Mouse (Mus musculus): ENCODE data around the gene Ahnak. TPM values are rescaled to one million over a fixed set of nuclear protein-coding genes. Genes with fewer than 3 reads are reported as not detected.

The Ahnak gene
- polyA plus RNA-seq, 1 experiment, result 86.8 TPM

DNA sequence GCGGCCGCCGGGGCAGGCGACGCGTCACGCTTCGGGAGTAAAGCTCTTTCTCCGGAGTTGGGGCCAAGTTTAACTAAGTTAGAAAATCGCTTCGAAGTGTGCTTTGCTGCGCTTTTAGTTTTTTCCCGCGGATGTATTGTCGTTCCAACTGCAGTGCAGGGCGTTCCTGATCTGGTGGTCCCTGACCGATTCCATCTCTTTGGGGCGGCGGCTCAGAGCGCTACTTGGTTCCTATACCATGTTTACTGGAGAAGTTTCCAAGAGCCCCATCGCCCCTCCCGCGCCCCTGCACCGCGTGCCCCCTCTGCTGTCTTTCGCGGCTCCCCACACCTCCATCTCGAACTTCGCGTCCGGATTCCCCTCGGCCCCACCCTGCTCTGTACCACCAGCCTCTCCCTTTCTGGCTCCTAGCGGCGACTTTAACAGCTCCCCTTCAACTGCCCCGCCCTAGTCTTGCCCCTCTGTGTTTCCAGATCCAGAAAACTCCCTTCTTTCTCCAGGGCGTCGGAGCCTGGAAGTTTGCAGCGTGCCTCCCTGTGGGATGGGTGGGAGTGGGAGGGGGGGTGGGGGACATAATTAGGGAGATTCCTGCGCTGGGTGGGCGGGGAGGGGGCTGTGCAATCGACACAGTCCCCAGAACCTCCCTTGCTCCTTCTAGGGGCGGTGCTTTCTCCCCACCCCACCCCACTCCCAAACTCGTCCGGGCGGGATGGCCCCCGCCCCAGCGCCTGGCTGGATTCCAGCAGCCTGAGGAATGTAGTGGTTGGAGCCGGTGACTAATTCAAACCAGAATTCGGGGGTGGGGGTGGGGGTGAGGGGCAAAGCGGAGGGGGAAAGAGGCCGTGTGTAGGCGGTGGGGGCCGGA, 715 bp downstream of the Ahnak start:
- H3K4me3 ChIP-seq (ENCODE audit: insufficient read depth, poor library complexity, severe bottlenecking), result peak overlapping the region; percentile 99
- H3K79me3 ChIP-seq (ENCODE audit: low read depth), result peaks cover 61% of the 10 kb centered on the region
- peaks cover 100% of the 10 kb centered on the region for H3K79me2 ChIP-seq (ENCODE audit: control insufficient read depth, insufficient read depth)
- no peaks in the 10 kb centered on the region for H3K27me3 ChIP-seq (ENCODE audit: control insufficient read depth, insufficient read depth, insufficient read length)
- H3K36me3 ChIP-seq (ENCODE audit: control insufficient read depth, insufficient read depth), result peaks cover 33% of the 10 kb centered on the region
- TF ChIP-seq CEBPB (IDR thresholded peaks at IDR 0.05; ENCODE audit: low read depth) (no peak), MAX (IDR thresholded peaks at IDR 0.05) (no peak), USF1 (IDR thresholded peaks at IDR 0.05; ENCODE audit: low read depth) (no peak), FOSL1 (IDR thresholded peaks at IDR 0.05; ENCODE audit: insufficient read depth, low read length, poor library complexity, severe bottlenecking) (no peak), CTCF (IDR thresholded peaks at IDR 0.05; ENCODE audit: control insufficient read depth, insufficient read depth, insufficient read length) (no peak), MYOG (IDR thresholded peaks at IDR 0.05; ENCODE audit: control insufficient read depth, extremely low read depth, insufficient read length) (no peak), MYOD1 (IDR thresholded peaks at IDR 0.05; ENCODE audit: control insufficient read depth, insufficient read length, low read depth) (no peak)
- H3ac ChIP-seq (ENCODE audit: control insufficient read depth, insufficient read length, low read depth), result peak overlapping the region; percentile 99

DNA sequence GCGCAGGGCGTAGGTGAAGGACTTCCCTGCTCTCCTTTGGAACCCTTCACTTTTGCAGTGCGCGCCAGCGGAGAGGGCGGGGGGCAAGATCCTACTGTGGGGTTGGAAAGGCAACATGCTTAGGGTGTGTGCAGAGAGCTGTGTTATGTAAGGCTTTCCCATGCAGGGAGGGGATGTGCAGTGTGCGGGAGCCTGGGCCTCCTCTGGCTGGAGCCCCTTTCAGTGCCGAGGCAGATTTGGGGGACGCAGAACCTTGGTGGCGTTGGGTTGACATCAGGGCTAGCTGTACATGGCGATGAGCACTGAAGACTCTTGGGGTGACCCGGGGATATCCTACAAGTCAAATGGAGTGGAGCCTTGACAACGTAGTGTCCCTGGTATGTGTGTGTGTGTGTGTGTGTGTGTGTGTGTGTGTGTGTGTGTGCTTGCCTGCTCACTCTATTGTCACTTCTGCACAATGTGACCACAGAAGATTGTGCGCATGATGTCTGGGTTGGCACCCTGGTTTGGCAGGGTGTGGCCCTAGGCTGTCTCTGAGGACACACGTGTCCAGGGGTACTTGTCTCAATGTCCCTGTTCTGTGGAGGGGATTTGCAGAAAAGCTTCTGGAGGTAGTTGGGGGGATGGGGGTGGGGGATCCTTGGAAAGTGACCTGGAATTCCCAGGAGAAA, 1.5 kb downstream of the Ahnak start:
- H3K36me3 ChIP-seq (ENCODE audit: control insufficient read depth, insufficient read depth), result peaks cover 37% of the 10 kb centered on the region
- H3K4me3 ChIP-seq (ENCODE audit: insufficient read depth, poor library complexity, severe bottlenecking), result peak overlapping the region; percentile 99
- H3K79me3 ChIP-seq (ENCODE audit: low read depth), result peaks cover 63% of the 10 kb centered on the region
- H3K79me2 ChIP-seq (ENCODE audit: control insufficient read depth, insufficient read depth), result peaks cover 100% of the 10 kb centered on the region
- H3K27me3 ChIP-seq (ENCODE audit: control insufficient read depth, insufficient read depth, insufficient read length), result no peaks in the 10 kb centered on the region
- H3ac ChIP-seq (ENCODE audit: control insufficient read depth, insufficient read length, low read depth), result peak overlapping the region; percentile 73
- TF ChIP-seq CEBPB (IDR thresholded peaks at IDR 0.05; ENCODE audit: low read depth), result no peak
- TF ChIP-seq USF1 (IDR thresholded peaks at IDR 0.05; ENCODE audit: low read depth), result no peak
- no peak for TF ChIP-seq MYOD1 (IDR thresholded peaks at IDR 0.05; ENCODE audit: control insufficient read depth, insufficient read length, low read depth)
- TF ChIP-seq CTCF (IDR thresholded peaks at IDR 0.05; ENCODE audit: control insufficient read depth, insufficient read depth, insufficient read length), result no peak
- TF ChIP-seq MAX (IDR thresholded peaks at IDR 0.05), result peak; percentile 58

GRCm38 (mm10) chr19:8991245-8991870, 2.3 kb downstream of the Ahnak start:
- Histone ChIP-seq H3K27me3 (ENCODE audit: control insufficient read depth, insufficient read depth, insufficient read length) (no peaks in the 10 kb centered on the region), H3ac (ENCODE audit: control insufficient read depth, insufficient read length, low read depth) (peak overlapping the region; percentile 60), H3K36me3 (ENCODE audit: control insufficient read depth, insufficient read depth) (peaks cover 43% of the 10 kb centered on the region), H3K4me3 (ENCODE audit: insufficient read depth, poor library complexity, severe bottlenecking) (peak overlapping the region; percentile 99), H3K79me3 (ENCODE audit: low read depth) (peaks cover 69% of the 10 kb centered on the region), H3K79me2 (ENCODE audit: control insufficient read depth, insufficient read depth) (peaks cover 100% of the 10 kb centered on the region)
- TF ChIP-seq USF1 (IDR thresholded peaks at IDR 0.05; ENCODE audit: low read depth) (peak; percentile 14), MYOD1 (IDR thresholded peaks at IDR 0.05; ENCODE audit: control insufficient read depth, insufficient read length, low read depth) (no peak), FOSL1 (IDR thresholded peaks at IDR 0.05; ENCODE audit: insufficient read depth, low read length, poor library complexity, severe bottlenecking) (no peak), MAX (IDR thresholded peaks at IDR 0.05) (no peak), CTCF (IDR thresholded peaks at IDR 0.05; ENCODE audit: control insufficient read depth, insufficient read depth, insufficient read length) (no peak)

DNA sequence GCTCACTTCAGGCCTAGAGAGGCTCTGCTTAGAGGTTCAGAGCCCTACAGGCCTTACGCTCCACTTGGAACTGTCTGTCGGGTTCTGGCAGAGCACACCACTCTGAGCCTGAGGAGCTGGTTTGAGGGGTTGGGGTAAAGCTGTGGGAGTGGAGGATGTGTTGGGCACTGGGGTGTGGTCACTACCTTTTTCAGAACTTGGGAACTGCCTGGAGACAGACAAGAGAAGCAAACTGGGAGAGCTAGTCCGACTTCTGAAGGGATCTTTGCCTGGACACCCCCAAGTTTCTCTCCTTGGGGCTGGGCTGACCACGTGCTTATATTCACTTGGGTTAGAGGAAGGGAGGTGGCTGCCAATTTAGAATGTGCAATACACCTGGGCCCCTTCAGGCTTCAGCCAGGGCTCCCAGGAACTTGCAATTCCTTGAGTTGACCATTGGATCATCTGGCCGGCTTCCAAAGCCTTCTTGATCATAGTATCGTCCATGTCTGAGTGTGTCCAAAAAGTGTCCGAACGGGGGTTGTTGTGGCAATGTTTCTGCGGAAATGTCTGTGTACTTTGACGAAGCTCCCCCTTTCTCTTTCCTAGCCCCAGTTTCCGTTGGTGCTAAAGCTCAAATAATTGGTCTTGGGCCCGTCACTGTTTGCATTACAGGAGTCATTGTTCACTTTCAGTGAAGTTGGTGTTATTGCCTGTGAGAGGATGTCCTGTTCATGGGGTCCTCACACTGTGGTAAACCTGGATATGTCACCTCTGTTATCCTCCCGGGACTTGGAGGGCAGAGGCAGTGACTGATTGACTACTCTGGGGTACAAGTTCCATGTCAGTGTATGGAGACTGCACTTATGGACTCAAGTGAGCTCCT, 3.0 kb downstream of the Ahnak start:
- H3K79me2 ChIP-seq (ENCODE audit: control insufficient read depth, insufficient read depth), result peaks cover 100% of the 10 kb centered on the region
- TF ChIP-seq CTCF (IDR thresholded peaks at IDR 0.05; ENCODE audit: control insufficient read depth, insufficient read depth, insufficient read length), result no peak
- no peak for TF ChIP-seq MYOG (IDR thresholded peaks at IDR 0.05; ENCODE audit: control insufficient read depth, extremely low read depth, insufficient read length)
- no peak for TF ChIP-seq MYOD1 (IDR thresholded peaks at IDR 0.05; ENCODE audit: control insufficient read depth, insufficient read length, low read depth)
- TF ChIP-seq CEBPB (IDR thresholded peaks at IDR 0.05; ENCODE audit: low read depth), result no peak
- TF ChIP-seq MAX (IDR thresholded peaks at IDR 0.05), result no peak
- TF ChIP-seq FOSL1 (IDR thresholded peaks at IDR 0.05; ENCODE audit: insufficient read depth, low read length, poor library complexity, severe bottlenecking), result no peak
- TF ChIP-seq USF1 (IDR thresholded peaks at IDR 0.05; ENCODE audit: low read depth), result no peak
- H3K36me3 ChIP-seq (ENCODE audit: control insufficient read depth, insufficient read depth), result peaks cover 48% of the 10 kb centered on the region
- H3K4me3 ChIP-seq (ENCODE audit: insufficient read depth, poor library complexity, severe bottlenecking), result peak overlapping the region; percentile 99
- H3K79me3 ChIP-seq (ENCODE audit: low read depth), result peaks cover 77% of the 10 kb centered on the region
- no peaks in the 10 kb centered on the region for H3K27me3 ChIP-seq (ENCODE audit: control insufficient read depth, insufficient read depth, insufficient read length)
- H3ac ChIP-seq (ENCODE audit: control insufficient read depth, insufficient read length, low read depth), result peak overlapping the region; percentile 60

Data from C2C12 (cell line).